8 mouse cellular contexts compared by ENCODE assay signal in genomic region chr1:185193509-185193908, GRCm38 (mm10). TPM values are rescaled to one million over a fixed set of nuclear protein-coding genes. Genes with fewer than 3 reads are reported as not detected.
DNase-seq lines count a peak whose midpoint lies in the region; ATAC-seq and TF ChIP-seq lines count a peak whose summit lies in the region.

No protein-coding gene starts in this region.

- H3K9me3 ChIP-seq in forebrain, postnatal 0 days (ENCODE audit: low read length) = no peaks in the 10 kb centered on the region
- no peaks in the 10 kb centered on the region for H3K9me3 ChIP-seq in kidney, embryonic 14.5 days (ENCODE audit: control insufficient read depth, low read length)

- H3K27me3 ChIP-seq in forebrain, postnatal 0 days (ENCODE audit: insufficient read depth, low read length) = no peaks in the 10 kb centered on the region
- H3K27me3 ChIP-seq in kidney, embryonic 14.5 days (ENCODE audit: control insufficient read depth, insufficient read depth, low read length) = no peaks in the 10 kb centered on the region

- no peaks in the 10 kb centered on the region for H3K4me1 ChIP-seq in forebrain, postnatal 0 days (ENCODE audit: insufficient read depth)
- H3K4me1 ChIP-seq in kidney, embryonic 14.5 days (ENCODE audit: control insufficient read depth, insufficient read depth, low read length) = no peaks in the 10 kb centered on the region

- no peak overlapping the region for H3K9ac ChIP-seq in forebrain, postnatal 0 days
- no peak overlapping the region for H3K9ac ChIP-seq in kidney, embryonic 14.5 days (ENCODE audit: low read depth, low read length)

- ATAC-seq in forebrain, postnatal 0 days = peak; percentile 81
- ATAC-seq in kidney, embryonic 14.5 days (ENCODE audit: low FRiP score, low TSS enrichment) = 0 out of 2 replicates have a peak, but pooled peaks have one; percentile 55

- no peaks in the 10 kb centered on the region for H3K36me3 ChIP-seq in forebrain, postnatal 0 days (ENCODE audit: insufficient read depth)
- H3K36me3 ChIP-seq in kidney, embryonic 14.5 days (ENCODE audit: control insufficient read depth, insufficient read depth, low read length) = no peaks in the 10 kb centered on the region

- no peak overlapping the region for H3K27ac ChIP-seq in forebrain, postnatal 0 days (ENCODE audit: low read depth, low read length)
- H3K27ac ChIP-seq in kidney, embryonic 14.5 days (ENCODE audit: low read depth, low read length) = no peak overlapping the region

- TF ChIP-seq CTCF in forebrain, postnatal 0 days (IDR thresholded peaks at IDR 0.05; ENCODE audit: low read depth) = peak; percentile 94

- no peak overlapping the region for H3K4me3 ChIP-seq in forebrain, postnatal 0 days (ENCODE audit: low read depth, low read length)
- H3K4me3 ChIP-seq in kidney, embryonic 14.5 days (ENCODE audit: low read length) = no peak overlapping the region

- H3K4me2 ChIP-seq in forebrain, postnatal 0 days (ENCODE audit: low read depth) = no peak overlapping the region
- H3K4me2 ChIP-seq in kidney, embryonic 14.5 days (replicated peaks; ENCODE audit: low read depth, low read length) = no peak overlapping the region

- 10% methylated on average over 10 of the region's 10 CpGs for WGBS in forebrain, postnatal 0 days
- 12% methylated on average over 10 of the region's 10 CpGs for WGBS in kidney, embryonic 14.5 days

- peak; percentile 25 for DNase-seq in urinary bladder, postnatal 25 days (ENCODE audit: low spot score)
- no peak for DNase-seq in urinary bladder, adult 2 months (ENCODE audit: low spot score)
- DNase-seq in c-Kit-positive CD71-positive TER-119-negative erythroid progenitor cells, embryonic 14.5 days (ENCODE audit: low read depth) = peak; percentile 47
- DNase-seq in forebrain, postnatal 0 days = peak; percentile 86
- peak; percentile 44 for DNase-seq in lung, postnatal 14 days
- DNase-seq in skeletal muscle tissue, adult 2 months (ENCODE audit: low read depth, low spot score) = peak; percentile 56
- no peak for DNase-seq in frontal cortex, postnatal 25 days (ENCODE audit: low spot score in 2 of 2)

RNA-seq across cellular contexts. Expression of gene Rab3gap2, which starts 10.4 kb away (rescaled TPM):
- polyA plus RNA-seq in urinary bladder, adult 2 months (2012; rRNA removed) = 24.9 and 26.7 TPM in 2 replicates
- 30.2 and 37.3 TPM in 2 replicates for total RNA-seq in forebrain, postnatal 0 days (2014; rRNA removed)
- 13.3 and 19.5 TPM in 2 replicates for polyA plus RNA-seq in forebrain, postnatal 0 days (2015; fragmentation: Nextera tagmentation; extraction: Ambion mirVana)
- polyA plus RNA-seq in kidney, embryonic 14.5 days (2014; fragmentation: Nextera tagmentation; extraction: Ambion mirVana) = 13.0 and 21.9 TPM in 2 replicates

Comparison
In these comparisons a context has a peak if more than half of its experiments do, and no peak if none do; other contexts are left out.
1. DNase-seq: peak in urinary bladder, postnatal 25 days (single experiment), c-Kit-positive CD71-positive TER-119-negative erythroid progenitor cells, embryonic 14.5 days (single experiment), forebrain, postnatal 0 days (single experiment), lung, postnatal 14 days (single experiment) and skeletal muscle tissue, adult 2 months (single experiment); none in urinary bladder, adult 2 months (single experiment) and frontal cortex, postnatal 25 days (0 of 2).